Mouse (Mus musculus) gastrocnemius, postnatal 14 days (tissue): ENCODE measurements around the gene Elmo1. TPM values are rescaled to one million over a fixed set of nuclear protein-coding genes. Genes with fewer than 3 reads are reported as not detected.

Experiments
- DNase-seq: peaks from one replicate; pipeline ENCODE4 v3.0.0; 2021; ENCODE audit warnings: mixed read lengths
- intact Hi-C: fragments of 180-260 bp; cut with DNase I; formaldehyde crosslinking; loops from one replicate; pipeline ENCODE4 v1.15.1; 2025; ENCODE audit warnings: low total_unique reads
- total RNA-seq, 2 experiments: library from RNA; stranded (reverse); gene quantifications; 2 replicates each; pipeline ENCODE4 v1.2.3; 2021

Elmo1 gene
- total RNA-seq, 2 experiments from 2014 or later = 11.4 to 12.3 TPM

GRCm38 (mm10) chr13:20523671-20524070, 433.3 kb downstream of the Elmo1 start:
- intact Hi-C loops = no loop called here
- DNase-seq = no peak

- no peak for DNase-seq
- intact Hi-C loops = no loop called here
Measured at GRCm38 (mm10) chr13:20525844-20526243, 435.4 kb downstream of the Elmo1 start.

GRCm38 (mm10) chr13:20537053-20537452, 446.7 kb downstream of the Elmo1 start:
- intact Hi-C loops = no loop called here
- no peak for DNase-seq

DNA sequence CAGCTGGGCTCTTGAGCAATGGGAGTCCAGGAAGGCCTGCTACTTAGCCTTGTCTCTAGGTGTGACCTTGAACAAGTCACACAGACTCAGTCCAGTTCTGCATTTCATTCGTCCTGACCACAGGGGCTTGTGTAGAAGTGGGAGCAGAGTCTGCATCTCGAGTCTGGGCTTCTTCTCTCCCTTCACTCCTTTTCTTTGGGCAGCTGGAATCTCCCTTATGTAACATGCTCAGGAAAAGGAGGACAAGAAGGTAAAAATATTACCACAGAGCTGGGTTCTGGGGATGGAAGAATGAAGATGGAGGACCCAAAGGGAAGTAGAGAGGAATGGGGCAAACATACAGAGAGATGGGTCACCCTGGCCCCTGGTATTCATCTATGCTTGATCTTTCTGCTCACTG, 447.1 kb downstream of the Elmo1 start:
- no peak for DNase-seq
- intact Hi-C loops = no loop called here

GRCm38 (mm10) chr13:20538216-20539070, 448.0 kb downstream of the Elmo1 start:
- intact Hi-C loops = no loop called here
- DNase-seq = no peak

- no peak for DNase-seq
- intact Hi-C loops = no loop called here
Measured at GRCm38 (mm10) chr13:20539631-20540030, 449.2 kb downstream of the Elmo1 start.

DNA sequence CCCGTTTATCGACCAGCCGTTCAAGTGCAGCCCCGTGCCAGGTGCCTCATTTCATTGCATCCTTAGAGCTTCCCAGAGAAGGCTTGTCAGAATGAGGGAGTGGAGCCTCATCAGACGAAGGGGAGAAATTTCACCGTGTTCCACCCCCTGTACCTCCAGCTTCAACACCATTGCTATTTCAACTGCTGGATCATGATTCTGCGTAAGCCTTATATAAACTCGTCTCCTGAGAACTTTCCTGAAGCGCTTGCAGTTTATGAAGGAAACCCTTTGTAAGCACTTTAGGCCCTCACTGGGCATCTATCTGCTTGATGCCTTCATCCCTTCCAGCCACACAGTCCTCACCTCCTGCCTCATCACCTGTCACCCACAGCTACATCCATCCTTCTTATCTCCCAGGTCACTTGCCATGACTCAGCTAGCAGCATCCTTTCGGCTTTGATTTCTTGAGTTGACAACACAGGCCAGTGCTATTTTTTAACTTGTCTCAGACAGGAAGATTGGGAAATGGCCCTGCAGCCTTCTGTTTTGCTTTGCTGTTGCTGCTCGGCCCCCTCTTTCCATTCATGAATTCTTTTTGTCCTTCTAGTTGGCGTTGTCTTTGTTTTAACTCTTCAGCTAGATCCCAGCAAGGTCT, 456.3 kb downstream of the Elmo1 start:
- intact Hi-C loops = no loop called here
- no peak for DNase-seq

- no peak for DNase-seq
- intact Hi-C loops = no loop called here
Measured at GRCm38 (mm10) chr13:20549983-20550382, 459.6 kb downstream of the Elmo1 start.

- DNase-seq = no peak
- intact Hi-C loops = no loop called here
Measured at GRCm38 (mm10) chr13:20551559-20551958, 461.2 kb downstream of the Elmo1 start.

GRCm38 (mm10) chr13:20555853-20556452, 465.6 kb downstream of the Elmo1 start:
- intact Hi-C loops = no loop called here
- DNase-seq = no peak

DNA sequence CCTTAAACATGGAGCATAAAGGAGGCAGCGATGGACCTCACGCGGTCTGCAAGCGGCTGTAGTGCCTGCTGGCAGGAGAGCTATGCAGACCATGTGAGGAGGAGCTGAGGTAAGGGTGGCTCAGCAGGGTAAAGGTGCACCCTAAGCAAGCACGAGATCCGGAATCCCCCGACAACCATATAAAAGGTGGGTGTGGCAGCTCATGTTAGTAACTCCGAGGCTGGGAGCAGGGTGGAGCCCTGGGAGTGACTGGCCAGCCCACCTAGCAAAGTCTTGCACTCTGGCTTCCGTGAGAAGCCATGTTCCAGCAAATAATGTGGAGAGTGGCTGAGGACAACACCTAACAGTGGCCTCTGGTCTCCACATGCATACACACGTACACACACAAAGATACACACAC, 466.3 kb downstream of the Elmo1 start:
- DNase-seq = no peak
- intact Hi-C loops = no loop called here

DNA sequence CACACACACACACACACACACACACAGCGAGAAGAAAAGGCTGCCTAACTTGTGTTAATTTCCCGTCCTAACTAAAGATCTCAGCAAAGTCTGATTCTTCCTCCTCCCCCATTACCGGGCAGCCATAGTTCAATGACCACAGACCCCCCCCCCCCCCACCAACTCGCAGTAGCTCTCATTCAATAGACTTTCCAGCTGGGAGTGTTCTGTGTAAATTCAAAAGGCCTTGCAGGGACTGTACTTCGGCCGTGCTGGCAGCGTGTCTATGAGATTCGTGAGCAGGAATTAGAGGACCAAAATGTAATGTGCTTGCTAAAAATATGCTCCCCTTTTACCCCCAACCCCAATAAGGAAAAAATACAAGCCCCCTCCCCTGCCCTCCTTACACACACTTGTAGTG, 466.8 kb downstream of the Elmo1 start:
- intact Hi-C loops = no loop called here
- DNase-seq = no peak

DNA sequence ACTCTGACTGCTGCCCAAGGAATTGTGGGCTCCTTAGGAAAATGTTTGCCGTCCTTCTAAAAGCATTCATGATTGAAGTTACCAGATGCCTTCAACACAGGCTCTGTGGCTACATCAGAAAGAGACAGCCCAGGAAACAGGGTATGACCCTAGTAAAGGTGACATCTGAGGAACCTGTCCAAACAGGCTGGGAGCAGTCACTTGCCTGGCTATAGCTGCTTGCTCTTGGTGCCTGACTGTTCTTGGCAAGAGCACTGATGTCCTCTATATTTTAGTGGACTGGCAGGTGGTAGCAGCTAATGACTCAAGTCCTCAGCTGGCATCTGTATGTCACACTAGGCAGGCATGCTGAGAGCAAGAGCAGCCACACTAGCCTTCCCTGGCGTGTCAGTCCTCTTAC, 468.0 kb downstream of the Elmo1 start:
- no peak for DNase-seq
- intact Hi-C loops = no loop called here

- DNase-seq = no peak
- intact Hi-C loops = no loop called here
Measured at GRCm38 (mm10) chr13:20564414-20564813, 474.0 kb downstream of the Elmo1 start.

DNA sequence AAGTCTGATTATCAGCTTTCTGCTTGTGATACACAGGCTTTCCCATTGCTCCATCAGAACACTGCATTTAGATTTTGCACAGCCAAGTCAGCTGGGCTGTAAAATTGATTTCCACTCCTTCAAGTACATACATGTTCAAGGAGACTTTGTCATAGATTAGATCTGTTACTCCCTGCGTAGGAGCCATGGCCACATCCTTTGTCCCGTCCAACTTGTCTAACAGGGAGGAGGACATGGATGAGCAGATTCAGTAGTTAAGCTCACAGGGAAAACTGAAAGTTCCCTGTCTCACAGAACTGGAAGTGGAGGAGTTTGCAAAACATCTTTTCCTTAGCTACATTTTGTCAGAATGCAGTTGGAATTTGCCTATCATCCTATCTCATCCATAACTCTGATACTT, 484.8 kb downstream of the Elmo1 start:
- intact Hi-C loops = no loop called here
- DNase-seq = no peak

GRCm38 (mm10) chr13:20585868-20586267, 495.5 kb downstream of the Elmo1 start:
- intact Hi-C loops = no loop called here
- no peak for DNase-seq

DNA sequence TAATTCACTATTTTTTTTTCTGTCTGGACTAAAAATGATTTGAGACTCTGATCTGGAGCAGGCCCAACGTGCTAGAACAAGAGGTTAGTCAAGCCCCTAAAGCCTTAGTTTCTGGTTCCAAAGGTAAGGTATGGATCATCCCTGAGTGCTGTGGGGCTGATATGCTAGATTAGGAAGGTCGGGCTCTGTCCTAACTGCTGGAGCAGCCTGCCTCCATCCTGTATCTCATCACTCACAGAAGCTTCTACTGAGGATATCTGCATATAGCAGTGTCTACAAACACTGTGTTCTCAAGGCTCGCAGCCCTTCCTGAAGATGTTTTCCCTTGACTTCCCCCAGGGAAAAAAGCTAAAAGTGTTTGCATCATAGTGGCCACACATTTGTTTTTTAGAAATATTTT, 496.1 kb downstream of the Elmo1 start:
- no peak for DNase-seq
- intact Hi-C loops = no loop called here

- intact Hi-C loops = no loop called here
- no peak for DNase-seq
Measured at GRCm38 (mm10) chr13:20590983-20591382, 500.6 kb downstream of the Elmo1 start.

- intact Hi-C loops = no loop called here
- no peak for DNase-seq
Measured at GRCm38 (mm10) chr13:20597307-20597706, 506.9 kb downstream of the Elmo1 start.

DNA sequence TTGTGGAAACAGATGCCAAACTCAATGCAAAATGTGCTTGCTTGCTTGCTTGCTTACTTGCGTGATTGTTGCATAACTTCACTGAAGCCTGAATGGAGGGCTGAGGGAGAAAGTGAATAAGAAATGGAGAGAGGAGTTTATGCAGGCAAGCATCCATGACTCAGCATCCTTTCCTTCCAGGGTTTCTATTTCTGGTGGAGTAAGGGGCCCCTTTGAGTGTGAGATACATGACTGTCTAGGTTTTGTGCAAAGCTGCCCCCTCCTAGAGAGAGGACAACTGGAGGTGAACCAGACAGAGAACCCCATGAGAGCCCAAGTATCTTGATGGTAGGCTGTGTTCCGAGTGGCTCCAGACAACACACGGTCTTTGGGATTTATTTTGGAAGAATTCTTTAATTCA, 508.2 kb downstream of the Elmo1 start:
- intact Hi-C loops = no loop called here
- DNase-seq = no peak

GRCm38 (mm10) chr13:20600246-20600645, 509.9 kb downstream of the Elmo1 start:
- DNase-seq = no peak
- intact Hi-C loops = no loop called here
